Mouse (Mus musculus): ENCODE measurements around the gene Pla2g4a. TPM values are rescaled to one million over a fixed set of nuclear protein-coding genes. Genes with fewer than 3 reads are reported as not detected.

Gene Pla2g4a
- polyA plus RNA-seq (2017; shearing (Covaris generic)) = 0.80 TPM

DNA sequence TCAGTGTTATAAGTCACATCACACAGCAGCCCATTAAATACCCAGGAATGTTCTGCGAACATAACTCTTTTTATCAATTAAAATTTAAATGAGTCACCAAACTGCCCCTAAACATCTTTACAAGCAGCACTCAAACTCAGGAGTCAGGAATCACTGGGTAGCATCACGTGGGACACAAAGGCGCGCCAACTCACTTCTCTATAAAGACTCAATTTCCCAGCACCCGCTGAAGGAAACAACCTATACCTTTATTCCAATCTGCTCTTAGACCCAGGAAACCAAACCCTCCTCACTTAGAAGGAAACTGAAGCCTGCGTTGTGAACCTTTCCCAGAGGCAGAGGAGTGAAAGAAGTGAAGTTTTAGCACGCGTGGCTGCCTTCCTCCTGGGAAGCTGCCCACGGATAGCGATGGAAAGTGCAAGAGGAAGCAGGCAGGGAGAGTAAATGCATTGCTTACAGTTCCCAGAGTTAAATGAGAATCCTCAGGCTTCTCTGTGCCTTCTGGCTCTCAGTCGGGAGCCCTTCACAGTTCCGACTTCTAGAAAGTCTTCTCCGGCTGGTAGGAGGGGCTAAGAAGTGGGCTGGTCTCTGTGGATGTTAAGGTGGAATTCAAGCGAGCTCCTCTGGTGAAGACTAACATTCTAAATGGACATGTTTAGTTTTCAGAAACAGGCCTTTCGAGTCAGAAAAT, at the start of gene Pla2g4a:
Gene Pla2g4a, minus strand, starts transcription at position 557 of the 691 bp plus-strand sequence.

Other genes starting within 250 kb of the Pla2g4a start
- gene Ptgs2, start 138.7 kb upstream of the Pla2g4a start, polyA plus RNA-seq (2017; shearing (Covaris generic)) = not detected